Mouse (Mus musculus): Measurements from ENCODE around the gene Gast.
"Not testable (repeated sequence)": the region's sequence is repeated elsewhere in the genome, so short reads cannot be mapped to it uniquely, and the experiment has no call there.

DNA sequence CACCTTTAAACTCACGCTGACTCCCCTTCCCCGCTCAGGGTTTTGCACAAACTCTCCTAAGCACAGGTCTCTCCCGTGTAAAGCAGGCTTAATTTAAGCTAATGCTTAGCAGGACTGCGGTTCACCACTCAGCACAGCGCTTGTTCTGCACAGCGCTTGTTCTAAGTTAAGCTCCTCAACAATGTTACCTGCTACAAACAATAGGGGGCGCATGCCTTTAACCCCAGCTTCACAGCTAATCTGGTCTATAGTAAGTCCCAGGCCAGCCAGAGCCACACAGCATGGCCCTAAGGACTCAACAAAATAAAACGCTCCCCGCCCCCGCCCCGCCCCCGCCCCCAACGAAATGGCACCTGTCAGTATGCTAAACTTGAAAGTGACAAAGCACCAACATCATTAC lies 26.9 kb downstream of the Gast start:
- TF ChIP-seq CTCF (IDR thresholded peaks at IDR 0.05; ENCODE audit: borderline replicate concordance, extremely low read depth, insufficient read depth, insufficient read length); POLR2A (IDR thresholded peaks at IDR 0.05; ENCODE audit: borderline replicate concordance, extremely low read depth, insufficient read depth, insufficient read length, poor library complexity, severe bottlenecking): not testable (repeated sequence)
